Mouse (Mus musculus): Measurements from ENCODE around the gene Slc15a1.

DNA sequence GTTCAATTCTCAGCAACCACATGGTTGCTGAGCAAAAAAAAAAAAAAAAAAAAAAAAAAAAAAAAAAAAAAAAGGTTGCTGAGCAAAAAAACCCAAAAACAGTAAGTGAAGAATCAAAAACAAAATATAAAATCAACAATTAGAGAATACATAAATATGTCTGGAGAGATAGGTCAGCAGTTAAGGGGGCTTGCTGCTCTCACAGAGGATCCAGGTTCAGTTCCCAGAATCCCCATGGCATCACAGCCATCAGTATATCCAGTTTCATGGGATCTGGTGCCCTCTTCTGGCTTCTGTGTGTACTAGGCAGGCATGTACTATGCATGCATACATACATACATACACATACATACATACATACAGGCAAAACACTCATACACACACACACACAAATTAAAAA lies 78.3 kb downstream of the Slc15a1 start:
- TF ChIP-seq POLR2A (IDR thresholded peaks at IDR 0.05; ENCODE audit: extremely low read depth, insufficient read depth, low read length): no peak
- no peak for TF ChIP-seq CTCF (IDR thresholded peaks at IDR 0.05; ENCODE audit: extremely low read depth, insufficient read depth, low read length)
